Mouse (Mus musculus) lung, adult 2 months (tissue): ENCODE measurements around the gene Rps28.

Experiments
- CTCF ChIP-seq: fragments of 200-500 bp; IDR thresholded peaks from 2 replicates; pipeline ENCODE4 v1.5.1; 2011; ENCODE audit warnings: mild to moderate bottlenecking, low read length, control low read depth; ENCODE audit not compliant: insufficient read depth
- POLR2A ChIP-seq: fragments of 200-500 bp; IDR thresholded peaks from 2 replicates; pipeline ENCODE4 v1.6.1; 2011; ENCODE audit warnings: low read depth, mild to moderate bottlenecking, control low read depth, low read length, borderline replicate concordance; ENCODE audit errors: extremely low read depth

GRCm38 (mm10) chr17:33775287-33775686 lies 49.1 kb downstream of the Rps28 start:
- no peak for TF ChIP-seq CTCF
- TF ChIP-seq POLR2A: no peak
